Mouse (Mus musculus): ENCODE measurements around the gene Wipf1. TPM values are rescaled to one million over a fixed set of nuclear protein-coding genes. Genes with fewer than 3 reads are reported as not detected.
A peak's percentile ranks its signal among the peaks of the same experiment; 100 is the strongest.

Wipf1 gene
- 7.5 and 8.6 TPM in 2 replicates for polyA plus RNA-seq (2016; fragmentation: Nextera tagmentation; extraction: Ambion mirVana)

- H3K4me3 ChIP-seq: peak within 1 kb of the TSS; percentile 94
- 2% methylated on average over 62 of the region's 66 CpGs for WGBS
- H3K27ac ChIP-seq: peak within 1 kb of the TSS; percentile 96
- H3K36me3 ChIP-seq (replicated peaks): peaks cover 8% of the 10 kb centered on the region
- peaks cover 16% of the 10 kb centered on the region for H3K27me3 ChIP-seq (ENCODE audit: poor library complexity, severe bottlenecking)
- peak; percentile 79 for DNase-seq (ENCODE audit: extremely low spot score, low spot score)
- H3K9me3 ChIP-seq: no peaks in the 10 kb centered on the region
- H3K4me1 ChIP-seq: peaks cover 43% of the 10 kb centered on the region
Measured at GRCm38 (mm10) chr2:73529356-73530330, at the start of gene Wipf1. TSS of gene Wipf1 (minus strand) at chr2:73529734.

DNA sequence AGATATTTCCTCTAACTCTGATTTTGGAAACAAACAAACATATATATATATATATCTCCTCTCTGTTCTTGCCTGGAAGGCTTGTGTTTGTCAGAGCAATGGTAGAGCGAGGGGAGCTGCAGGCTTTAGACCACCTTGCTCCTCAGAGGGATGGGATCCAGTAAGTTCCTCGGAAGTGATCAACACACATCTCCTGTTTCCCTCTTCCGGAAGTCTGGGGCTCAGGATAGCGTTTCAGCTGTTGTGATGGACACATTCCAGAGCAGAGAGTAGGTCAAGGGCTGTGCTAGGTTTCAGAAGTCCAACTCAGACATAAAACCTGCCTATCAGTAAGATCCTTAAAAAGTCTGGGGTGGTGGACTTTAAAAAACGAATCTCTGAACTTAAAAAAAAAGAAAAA, 49.6 kb upstream of the Wipf1 start:
- Histone ChIP-seq H3K27me3 (ENCODE audit: poor library complexity, severe bottlenecking) (0 out of 2 replicates have a peak, but pooled peaks cover 5% of the 10 kb centered on the region), H3K4me1 (peaks cover 2% of the 10 kb centered on the region; the same call in 1 of the 2 replicates), H3K4me3 (no peak overlapping the region), H3K36me3 (replicated peaks) (no peaks in the 10 kb centered on the region), H3K27ac (no peak overlapping the region), H3K9me3 (no peaks in the 10 kb centered on the region)
- WGBS: 65% methylated on average over 5 of the region's 5 CpGs
- no peak for DNase-seq (ENCODE audit: extremely low spot score, low spot score)

DNA sequence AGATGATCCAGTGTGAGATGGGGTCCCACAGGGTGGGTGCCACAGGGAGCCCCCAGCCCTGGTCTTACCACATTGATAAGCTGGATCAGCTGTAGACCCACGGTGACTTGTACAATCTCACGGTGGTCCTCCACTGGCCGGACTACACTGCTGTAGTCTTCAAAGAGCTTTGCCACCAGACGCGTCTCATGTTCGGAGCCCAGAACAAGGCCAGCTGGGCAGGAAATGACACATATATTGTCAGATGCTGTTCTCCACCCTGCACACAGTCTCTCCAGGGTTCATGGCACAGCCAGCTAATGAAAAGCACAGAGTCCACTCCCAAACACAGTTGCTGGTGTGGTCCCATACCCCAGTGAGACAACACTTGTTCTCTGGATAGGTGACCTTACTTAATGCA, 44.9 kb upstream of the Wipf1 start:
- 84% methylated on average over 6 of the region's 6 CpGs for WGBS
- Histone ChIP-seq H3K27ac (no peak overlapping the region), H3K27me3 (ENCODE audit: poor library complexity, severe bottlenecking) (no peaks in the 10 kb centered on the region), H3K9me3 (no peaks in the 10 kb centered on the region), H3K4me1 (peaks cover 15% of the 10 kb centered on the region), H3K4me3 (no peak overlapping the region), H3K36me3 (replicated peaks) (no peaks in the 10 kb centered on the region)
- no peak for DNase-seq (ENCODE audit: extremely low spot score, low spot score)

DNA sequence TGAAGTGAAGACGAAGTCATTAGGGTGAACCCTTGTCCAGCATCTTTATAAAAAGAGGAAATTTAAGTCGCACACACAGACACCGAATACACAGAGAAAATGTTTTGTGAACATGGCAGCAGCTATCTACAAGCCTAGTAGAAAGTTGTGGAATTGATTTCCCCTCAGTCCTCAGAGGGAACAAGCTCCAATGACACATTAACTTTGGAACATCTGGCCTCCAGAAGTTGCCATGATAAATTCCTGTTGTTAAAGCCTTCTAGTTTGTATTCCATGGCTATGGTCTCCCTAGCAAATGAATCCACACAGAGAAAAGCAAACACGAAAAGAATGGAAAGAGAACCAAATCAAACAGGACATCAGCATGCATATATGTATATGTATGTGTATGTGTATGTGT, 44.0 kb upstream of the Wipf1 start:
- H3K27me3 ChIP-seq (ENCODE audit: poor library complexity, severe bottlenecking): no peaks in the 10 kb centered on the region
- H3K36me3 ChIP-seq (replicated peaks): no peaks in the 10 kb centered on the region
- WGBS: 80% methylated on average over 4 of the region's 4 CpGs
- no peak for DNase-seq (ENCODE audit: extremely low spot score, low spot score)
- H3K4me3 ChIP-seq: no peak overlapping the region
- H3K9me3 ChIP-seq: no peaks in the 10 kb centered on the region
- 0 out of 2 replicates have a peak overlapping the region, but pooled peaks have one; percentile 81 for H3K27ac ChIP-seq
- peaks cover 15% of the 10 kb centered on the region for H3K4me1 ChIP-seq

DNA sequence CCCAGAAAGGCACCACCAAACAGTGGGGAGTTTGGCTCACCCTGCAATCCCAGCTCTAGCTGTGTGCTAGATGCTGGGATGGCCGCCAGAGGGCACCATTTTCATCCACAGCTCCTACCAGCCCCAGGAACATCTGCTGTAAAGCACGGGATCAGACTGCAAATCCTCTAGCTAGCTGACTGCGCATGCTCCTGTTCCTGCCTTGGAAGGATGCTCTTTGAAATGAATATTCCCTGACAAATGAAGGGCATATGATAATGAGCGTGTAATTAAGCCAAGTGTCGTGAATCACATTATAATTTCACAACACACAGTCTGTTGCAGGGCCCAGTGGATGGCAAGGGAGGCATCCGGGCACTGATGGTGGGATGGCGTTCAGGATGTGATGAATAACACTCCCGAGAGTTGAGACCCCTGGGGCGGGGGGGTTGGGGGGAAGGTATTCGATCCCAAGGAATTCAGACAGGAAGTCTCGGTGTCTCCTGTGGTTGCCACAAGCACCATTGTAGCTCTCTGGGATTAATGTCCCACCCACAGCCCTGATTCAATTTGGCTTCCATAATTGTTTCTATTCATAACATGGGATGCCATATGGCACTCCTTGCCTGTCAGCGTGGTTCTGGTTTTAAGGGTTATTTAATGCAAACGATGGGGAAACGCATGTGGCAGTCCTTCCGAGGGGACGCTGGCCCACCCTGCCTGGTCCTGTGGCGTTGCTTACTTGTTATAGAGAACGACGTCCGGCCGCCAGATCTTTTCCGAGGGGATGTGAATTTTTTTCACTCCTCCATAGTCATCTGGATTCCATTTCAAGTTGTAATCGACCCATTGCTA, 43.2 kb upstream of the Wipf1 start:
- Histone ChIP-seq H3K4me3 (peak overlapping the region; percentile 47), H3K36me3 (replicated peaks) (no peaks in the 10 kb centered on the region), H3K27ac (peak overlapping the region; percentile 81), H3K27me3 (ENCODE audit: poor library complexity, severe bottlenecking) (peaks cover 4% of the 10 kb centered on the region; the same call in 1 of the 2 replicates), H3K4me1 (peaks cover 15% of the 10 kb centered on the region), H3K9me3 (no peaks in the 10 kb centered on the region)
- DNase-seq (ENCODE audit: extremely low spot score, low spot score): peak; percentile 83
- WGBS: 31% methylated on average over 23 of the region's 23 CpGs

- H3K27me3 ChIP-seq (ENCODE audit: poor library complexity, severe bottlenecking): peaks cover 4% of the 10 kb centered on the region; the same call in 1 of the 2 replicates
- no peaks in the 10 kb centered on the region for H3K9me3 ChIP-seq
- DNase-seq (ENCODE audit: extremely low spot score, low spot score): no peak
- WGBS: 64% methylated on average over 6 of the region's 6 CpGs
- H3K4me1 ChIP-seq: peaks cover 15% of the 10 kb centered on the region
- peak overlapping the region; percentile 81; the same call in 1 of the 2 replicates for H3K27ac ChIP-seq
- no peaks in the 10 kb centered on the region for H3K36me3 ChIP-seq (replicated peaks)
- H3K4me3 ChIP-seq: no peak overlapping the region
Measured at GRCm38 (mm10) chr2:73571901-73572300, 42.4 kb upstream of the Wipf1 start.

DNA sequence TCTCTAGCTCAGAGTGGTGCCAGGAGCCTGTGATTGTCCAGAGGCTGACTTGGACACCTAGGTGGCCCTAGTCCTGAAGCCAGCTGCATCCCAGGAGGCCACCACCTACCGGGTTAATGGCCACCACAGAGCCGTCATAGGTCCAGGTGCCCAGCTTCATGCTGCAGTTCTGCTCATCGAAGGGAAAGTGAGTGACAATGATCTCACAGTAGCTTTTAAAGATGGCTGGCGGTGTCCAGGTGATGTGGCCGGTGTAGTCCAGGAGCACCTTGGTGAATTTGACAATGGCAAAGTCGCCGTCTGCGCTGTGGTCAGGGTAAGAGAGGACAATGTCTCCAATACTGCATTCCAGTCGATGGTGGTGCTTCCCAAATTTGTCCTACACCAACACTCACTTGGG, 41.8 kb upstream of the Wipf1 start:
- no peaks in the 10 kb centered on the region for H3K9me3 ChIP-seq
- 94% methylated on average over 9 of the region's 9 CpGs for WGBS
- DNase-seq (ENCODE audit: extremely low spot score, low spot score): no peak

DNA sequence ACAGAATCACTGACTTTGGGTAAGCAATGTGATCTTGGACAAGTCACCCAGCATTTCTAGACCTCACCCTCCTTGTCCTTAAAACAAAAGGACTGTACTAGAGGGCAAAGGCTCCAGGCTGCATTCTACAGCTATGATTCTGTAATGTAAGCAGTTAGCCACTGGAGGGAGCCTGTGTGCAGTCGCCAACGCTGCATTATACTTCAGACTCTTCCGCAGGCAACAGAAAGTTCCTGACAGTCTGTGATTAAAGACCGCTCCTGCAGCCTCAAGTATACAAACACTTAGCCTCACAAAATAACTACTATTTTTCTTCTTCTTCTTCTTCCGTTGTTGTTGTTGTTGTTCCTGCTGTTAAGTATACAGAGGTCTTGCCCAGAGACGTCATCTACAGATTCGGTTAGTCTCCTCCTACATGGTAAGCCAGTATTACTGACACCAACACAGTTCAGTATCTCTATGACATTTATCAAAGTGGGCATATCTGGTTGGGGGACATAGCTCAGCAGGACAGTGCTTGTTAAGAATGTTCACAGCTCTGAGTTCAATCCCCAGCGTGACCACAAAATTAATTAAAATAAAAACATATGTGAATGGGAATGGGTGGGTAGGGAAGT, 37.6 kb upstream of the Wipf1 start:
- Histone ChIP-seq H3K27ac (no peak overlapping the region), H3K9me3 (no peaks in the 10 kb centered on the region), H3K4me1 (peaks cover 11% of the 10 kb centered on the region), H3K27me3 (ENCODE audit: poor library complexity, severe bottlenecking) (peaks cover 4% of the 10 kb centered on the region; the same call in 1 of the 2 replicates), H3K36me3 (replicated peaks) (no peaks in the 10 kb centered on the region), H3K4me3 (peak overlapping the region; percentile 23)
- DNase-seq (ENCODE audit: extremely low spot score, low spot score): peak; percentile 42
- 34% methylated on average over 8 of the region's 8 CpGs for WGBS

More for the DNA sequence above, 41.8 kb upstream of the Wipf1 start:
- H3K27ac ChIP-seq: peak overlapping the region; percentile 81; the same call in 1 of the 2 replicates
- peaks cover 4% of the 10 kb centered on the region; the same call in 1 of the 2 replicates for H3K27me3 ChIP-seq (ENCODE audit: poor library complexity, severe bottlenecking)
- H3K36me3 ChIP-seq (replicated peaks): no peaks in the 10 kb centered on the region
- no peak overlapping the region for H3K4me3 ChIP-seq
- H3K4me1 ChIP-seq: peaks cover 15% of the 10 kb centered on the region

DNA sequence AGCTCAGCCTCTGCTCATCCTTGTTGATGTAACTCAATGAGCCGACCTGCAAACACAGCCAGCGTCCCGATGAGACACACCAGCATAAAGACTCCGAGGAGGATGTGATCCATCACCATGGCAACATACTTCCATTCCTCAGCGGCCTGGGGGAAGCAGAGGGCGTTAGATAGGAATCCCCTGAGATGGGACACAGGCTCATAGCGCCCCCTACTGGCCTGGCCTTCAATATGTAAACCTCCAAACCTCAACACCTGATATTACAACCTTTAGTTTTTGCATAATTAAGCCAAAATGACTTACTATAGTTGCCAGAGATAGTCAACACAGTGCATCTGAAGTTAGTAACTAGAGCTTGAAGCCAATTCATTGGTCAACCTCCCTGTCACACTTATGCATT, 36.6 kb upstream of the Wipf1 start:
- 20% methylated on average over 7 of the region's 7 CpGs for WGBS
- no peak for DNase-seq (ENCODE audit: extremely low spot score, low spot score)
- Histone ChIP-seq H3K27ac (no peak overlapping the region), H3K4me1 (peaks cover 14% of the 10 kb centered on the region), H3K4me3 (no peak overlapping the region), H3K27me3 (ENCODE audit: poor library complexity, severe bottlenecking) (peaks cover 5% of the 10 kb centered on the region; the same call in 1 of the 2 replicates), H3K9me3 (no peaks in the 10 kb centered on the region), H3K36me3 (replicated peaks) (no peaks in the 10 kb centered on the region)

GRCm38 (mm10) chr2:73563690-73564089, 34.2 kb upstream of the Wipf1 start:
- Histone ChIP-seq H3K27me3 (ENCODE audit: poor library complexity, severe bottlenecking) (peaks cover 20% of the 10 kb centered on the region), H3K36me3 (replicated peaks) (no peaks in the 10 kb centered on the region), H3K27ac (no peak overlapping the region), H3K9me3 (no peaks in the 10 kb centered on the region), H3K4me1 (peaks cover 21% of the 10 kb centered on the region), H3K4me3 (no peak overlapping the region)
- no peak for DNase-seq (ENCODE audit: extremely low spot score, low spot score)
- 64% methylated on average over 7 of the region's 7 CpGs for WGBS

DNA sequence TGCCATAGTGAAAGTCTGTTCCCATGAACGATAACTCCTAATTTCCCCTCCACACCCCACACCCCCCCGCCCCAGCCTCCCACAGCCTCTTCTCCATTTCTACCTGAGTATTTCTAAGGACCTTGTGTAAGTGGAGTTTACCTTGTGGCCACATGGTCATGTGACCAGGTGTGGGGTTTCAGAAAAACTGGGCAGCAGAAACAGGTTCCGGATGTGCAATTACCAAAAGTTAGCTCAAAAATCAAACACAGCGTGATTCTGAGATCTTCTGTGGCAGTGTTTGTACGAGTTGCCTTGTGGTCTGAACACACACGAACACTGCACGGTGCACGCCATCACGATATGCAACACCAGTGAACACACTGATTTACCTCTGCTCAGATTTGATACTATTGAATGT, 33.1 kb upstream of the Wipf1 start:
- no peaks in the 10 kb centered on the region for H3K36me3 ChIP-seq (replicated peaks)
- WGBS: 91% methylated on average over 9 of the region's 9 CpGs
- H3K4me1 ChIP-seq: peaks cover 21% of the 10 kb centered on the region
- no peak for DNase-seq (ENCODE audit: extremely low spot score, low spot score)
- H3K4me3 ChIP-seq: no peak overlapping the region
- no peaks in the 10 kb centered on the region for H3K9me3 ChIP-seq
- no peak overlapping the region for H3K27ac ChIP-seq
- H3K27me3 ChIP-seq (ENCODE audit: poor library complexity, severe bottlenecking): peaks cover 16% of the 10 kb centered on the region; the same call in 1 of the 2 replicates

- WGBS: 5% methylated on average over 8 of the region's 8 CpGs
- Histone ChIP-seq H3K9me3 (no peaks in the 10 kb centered on the region), H3K36me3 (replicated peaks) (no peaks in the 10 kb centered on the region), H3K4me3 (peak overlapping the region; percentile 58), H3K4me1 (peaks cover 21% of the 10 kb centered on the region), H3K27me3 (ENCODE audit: poor library complexity, severe bottlenecking) (peaks cover 16% of the 10 kb centered on the region; the same call in 1 of the 2 replicates), H3K27ac (peak overlapping the region; percentile 73; the same call in 1 of the 2 replicates)
- peak; percentile 76 for DNase-seq (ENCODE audit: extremely low spot score, low spot score)
Measured at GRCm38 (mm10) chr2:73561665-73562063, 32.1 kb upstream of the Wipf1 start.
